Comparison of ENCODE assay signal across 8 mouse cellular contexts in the genomic region with DNA sequence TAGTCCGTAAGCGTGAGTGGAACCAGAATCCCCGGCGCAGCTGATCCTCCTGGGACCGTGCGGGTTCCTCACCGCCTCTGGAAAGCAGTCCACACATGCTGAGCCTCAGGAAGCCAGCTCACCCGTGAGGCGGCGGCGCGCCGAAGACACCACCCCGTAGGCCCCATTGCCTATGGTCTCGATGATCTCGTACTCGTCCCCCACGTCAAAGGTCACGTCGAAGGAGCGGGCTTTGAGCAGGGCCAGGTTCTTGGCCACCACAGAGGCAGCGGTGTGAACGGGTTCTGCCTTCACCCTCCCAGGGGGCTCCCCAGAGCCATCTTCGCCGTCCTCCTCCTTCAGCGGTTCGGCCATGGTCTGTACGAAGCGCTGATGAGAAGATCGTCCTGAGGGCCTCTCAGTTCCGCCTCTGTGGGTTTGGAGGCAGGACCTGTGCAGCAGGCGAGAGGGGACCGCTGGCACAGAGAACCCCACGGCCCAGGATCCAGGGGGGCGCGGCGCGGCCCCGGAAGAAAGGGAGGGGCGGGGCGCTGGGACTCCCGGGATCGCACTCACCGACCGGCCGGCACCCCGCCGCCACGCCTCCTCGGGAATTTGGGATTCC. TPM values are rescaled to one million over a fixed set of nuclear protein-coding genes. Genes with fewer than 3 reads are reported as not detected.
DNase-seq lines count a peak whose midpoint lies in the region; ATAC-seq and TF ChIP-seq lines count a peak whose summit lies in the region.

No protein-coding gene starts in this region.

- H3K36me3 ChIP-seq in intestine, postnatal 0 days (ENCODE audit: control insufficient read depth, insufficient read depth), result peaks cover 31% of the 10 kb centered on the region
- H3K36me3 ChIP-seq in lung, postnatal 0 days (ENCODE audit: insufficient read depth, low read length), result peaks cover 21% of the 10 kb centered on the region; the same call in 1 of the 2 replicates

- no peak for TF ChIP-seq EP300 in lung, postnatal 0 days (IDR thresholded peaks at IDR 0.05)

- WGBS in bone marrow, adult 2 months, result 5% methylated on average over 50 of the region's 50 CpGs
- WGBS in intestine, postnatal 0 days, result under 1% methylated on average over 48 of the region's 50 CpGs
- WGBS in lung, postnatal 0 days, result 1% methylated on average over 41 of the region's 50 CpGs

- peak; percentile 62 for ATAC-seq in erythroblast, adult 5-6 weeks (replicated peaks; ENCODE audit: low FRiP score, poor library complexity, severe bottlenecking)
- peak; percentile 49 for ATAC-seq in intestine, postnatal 0 days
- peak; percentile 45 for ATAC-seq in lung, postnatal 0 days

- peak overlapping the region; percentile 77 for H3K4me3 ChIP-seq in bone marrow, adult 2 months (replicated peaks; ENCODE audit: control insufficient read depth, low read depth, low read length)
- H3K4me3 ChIP-seq in intestine, postnatal 0 days (ENCODE audit: low read depth, low read length), result peak overlapping the region; percentile 90
- H3K4me3 ChIP-seq in lung, postnatal 0 days (ENCODE audit: low read depth, low read length), result peak overlapping the region; percentile 83

- TF ChIP-seq CTCF in bone marrow, adult 2 months (IDR thresholded peaks at IDR 0.05; ENCODE audit: control insufficient read depth, insufficient read depth, low read length), result no peak
- TF ChIP-seq CTCF in intestine, postnatal 0 days (IDR thresholded peaks at IDR 0.05; ENCODE audit: low read depth), result peak; percentile 23; the same call in 1 of the 2 replicates
- TF ChIP-seq CTCF in lung, postnatal 0 days (IDR thresholded peaks at IDR 0.05), result peak; percentile 17; the same call in 1 of the 2 replicates

- no peak for TF ChIP-seq POLR2A in bone marrow, adult 2 months (IDR thresholded peaks at IDR 0.05; ENCODE audit: borderline replicate concordance, control insufficient read depth, low read depth, low read length)

- peak overlapping the region; percentile 41 for H3K27ac ChIP-seq in bone marrow, adult 2 months (ENCODE audit: control insufficient read depth, insufficient read depth, low read depth, low read length, poor library complexity)
- H3K27ac ChIP-seq in intestine, postnatal 0 days (ENCODE audit: low read depth, low read length), result peak overlapping the region; percentile 82
- peak overlapping the region; percentile 84 for H3K27ac ChIP-seq in lung, postnatal 0 days (ENCODE audit: low read length)

- DNase-seq in ovary, postnatal 36 days (ENCODE audit: low spot score), result peak; percentile 45
- DNase-seq in ovary, postnatal 10 days (ENCODE audit: low spot score), result no peak
- DNase-seq in lung, postnatal 0 days (ENCODE audit: low spot score), result peak; percentile 25
- DNase-seq in right cerebral cortex, postnatal 4 days, result peak; percentile 35
- DNase-seq in layer of hippocampus, adult 8-10 months (ENCODE audit: low spot score in 2 of 2), result no peak

- H3K9me3 ChIP-seq in intestine, postnatal 0 days (ENCODE audit: control insufficient read depth), result no peaks in the 10 kb centered on the region
- H3K9me3 ChIP-seq in lung, postnatal 0 days (ENCODE audit: low read length), result no peaks in the 10 kb centered on the region

- peak overlapping the region; percentile 82 for H3K4me2 ChIP-seq in intestine, postnatal 0 days (replicated peaks; ENCODE audit: low read depth)
- H3K4me2 ChIP-seq in lung, postnatal 0 days (replicated peaks; ENCODE audit: low read depth, low read length), result peak overlapping the region; percentile 88

- no peaks in the 10 kb centered on the region for H3K27me3 ChIP-seq in intestine, postnatal 0 days (replicated peaks; ENCODE audit: control insufficient read depth, insufficient read depth, low read length)
- H3K27me3 ChIP-seq in lung, postnatal 0 days (replicated peaks; ENCODE audit: insufficient read depth, low read length), result no peaks in the 10 kb centered on the region

- H3K9ac ChIP-seq in intestine, postnatal 0 days (ENCODE audit: low read depth, low read length), result peak overlapping the region; percentile 69
- H3K9ac ChIP-seq in lung, postnatal 0 days (replicated peaks; ENCODE audit: low read depth), result peak overlapping the region; percentile 69

- no peaks in the 10 kb centered on the region; the same call in 1 of the 2 replicates for H3K4me1 ChIP-seq in bone marrow, adult 2 months (ENCODE audit: control insufficient read depth, insufficient read depth, low read length)
- 0 out of 2 replicates have a peak, but pooled peaks cover 13% of the 10 kb centered on the region for H3K4me1 ChIP-seq in intestine, postnatal 0 days (replicated peaks; ENCODE audit: control insufficient read depth, insufficient read depth, low read length)
- peaks cover 10% of the 10 kb centered on the region; the same call in 1 of the 2 replicates for H3K4me1 ChIP-seq in lung, postnatal 0 days (ENCODE audit: insufficient read depth, low read depth, low read length)

RNA-seq across cellular contexts. Expression of a gene that starts 0.6 kb away (rescaled TPM):
- polyA plus RNA-seq in bone marrow, adult 2 months (2011; ENCODE audit: insufficient read depth, insufficient read length, low replicate concordance, missing spikeins), result 8.4 and 16.3 TPM in 2 replicates
- total RNA-seq in erythroblast, adult 5-6 weeks (2015; ENCODE audit: low replicate concordance), result 4.4 and 8.3 TPM in 2 replicates
- 2.8 and 3.7 TPM in 2 replicates for total RNA-seq in erythroblast, adult 5-6 weeks (2017; ENCODE audit: low replicate concordance)
- 14.5 and 16.2 TPM in 2 replicates for polyA plus RNA-seq in intestine, postnatal 0 days (2015; fragmentation: Nextera tagmentation; extraction: Ambion mirVana)
- 36.2 and 39.5 TPM in 2 replicates for polyA plus RNA-seq in lung, postnatal 0 days (2015; fragmentation: Nextera tagmentation; extraction: Ambion mirVana)
- total RNA-seq in layer of hippocampus, adult 8-10 months (2022), result 10 to 100 TPM; 27.1 to 28.8 (median 28.2) TPM

RNA-seq across cellular contexts. Expression of a gene that starts 8.4 kb away (rescaled TPM):
- 0.74 and 9.4 TPM in 2 replicates for polyA plus RNA-seq in bone marrow, adult 2 months (2011; ENCODE audit: insufficient read depth, insufficient read length, low replicate concordance, missing spikeins)
- not detected in 2 replicates for total RNA-seq in erythroblast, adult 5-6 weeks (2015; ENCODE audit: low replicate concordance)
- not detected in 2 replicates for total RNA-seq in erythroblast, adult 5-6 weeks (2017; ENCODE audit: low replicate concordance)
- 78.2 and 97.0 TPM in 2 replicates for polyA plus RNA-seq in intestine, postnatal 0 days (2015; fragmentation: Nextera tagmentation; extraction: Ambion mirVana)
- polyA plus RNA-seq in lung, postnatal 0 days (2015; fragmentation: Nextera tagmentation; extraction: Ambion mirVana), result 2,152 and 2,309 TPM in 2 replicates
- total RNA-seq in layer of hippocampus, adult 8-10 months (2022), result 1 to 10 TPM; 5.1 to 7.5 (median 5.6) TPM

RNA-seq across cellular contexts. Expression of a gene that starts 11.3 kb away (rescaled TPM):
- 1.1 TPM in 1 of 2 replicates, not detected in the other for polyA plus RNA-seq in bone marrow, adult 2 months (2011; ENCODE audit: insufficient read depth, insufficient read length, low replicate concordance, missing spikeins)
- total RNA-seq in erythroblast, adult 5-6 weeks (2015; ENCODE audit: low replicate concordance), result not detected in 2 replicates
- total RNA-seq in erythroblast, adult 5-6 weeks (2017; ENCODE audit: low replicate concordance), result not detected in 2 replicates
- polyA plus RNA-seq in intestine, postnatal 0 days (2015; fragmentation: Nextera tagmentation; extraction: Ambion mirVana), result 6.1 TPM in 2 replicates
- polyA plus RNA-seq in lung, postnatal 0 days (2015; fragmentation: Nextera tagmentation; extraction: Ambion mirVana), result 16.8 and 17.1 TPM in 2 replicates
- total RNA-seq in layer of hippocampus, adult 8-10 months (2022), result 10 to 100 TPM; 43.1 to 52.1 (median 47.2) TPM

RNA-seq across cellular contexts. Expression of a gene that starts 39.7 kb away (rescaled TPM):
- polyA plus RNA-seq in bone marrow, adult 2 months (2011; ENCODE audit: insufficient read depth, insufficient read length, low replicate concordance, missing spikeins), result 0.65 TPM in 1 of 2 replicates, not detected in the other
- total RNA-seq in erythroblast, adult 5-6 weeks (2015; ENCODE audit: low replicate concordance), result not detected in 2 replicates
- total RNA-seq in erythroblast, adult 5-6 weeks (2017; ENCODE audit: low replicate concordance), result not detected in 2 replicates
- 0.56 and 0.69 TPM in 2 replicates for polyA plus RNA-seq in intestine, postnatal 0 days (2015; fragmentation: Nextera tagmentation; extraction: Ambion mirVana)
- polyA plus RNA-seq in lung, postnatal 0 days (2015; fragmentation: Nextera tagmentation; extraction: Ambion mirVana), result 0.24 and 0.32 TPM in 2 replicates
- 100 to 1,000 TPM; 373 to 488 (median 430) TPM for total RNA-seq in layer of hippocampus, adult 8-10 months (2022)

Comparison
In these comparisons a context has a peak if more than half of its experiments do, and no peak if none do; other contexts are left out.
1. DNase-seq: peak in ovary, postnatal 36 days (single experiment), lung, postnatal 0 days (single experiment) and right cerebral cortex, postnatal 4 days (single experiment); none in ovary, postnatal 10 days (single experiment) and layer of hippocampus, adult 8-10 months (0 of 2).
2. RNA of a gene that starts 8.4 kb away (polyA plus RNA-seq): 2,152 to 2,309 TPM in lung, postnatal 0 days; 78.2 to 97.0 TPM in intestine, postnatal 0 days and 0.74 to 9.4 TPM in bone marrow, adult 2 months; every median in the first group is over 10 times any median in the second.
3. Peak in every context shown above with its lines, with median percentiles within 50 percentile points of each other: H3K27ac ChIP-seq, H3K4me3 ChIP-seq and ATAC-seq.